8 mouse cellular contexts compared by ENCODE assay signal in genomic region chr9:123924035-123924434, GRCm38 (mm10). TPM values are rescaled to one million over a fixed set of nuclear protein-coding genes. Genes with fewer than 3 reads are reported as not detected.
DNase-seq lines count a peak whose midpoint lies in the region; ATAC-seq and TF ChIP-seq lines count a peak whose summit lies in the region.
"Not testable (repeated sequence)": the region's sequence is repeated elsewhere in the genome, so short reads cannot be mapped to it uniquely, and the experiment has no call there.

No protein-coding gene starts in this region.

- H3K27me3 ChIP-seq in Patski; hindbrain, embryonic 11.5 days (ENCODE audit: control insufficient read depth, insufficient read depth, low read length); lung, postnatal 0 days (replicated peaks; ENCODE audit: insufficient read depth, low read length): not testable (repeated sequence)

- not testable (repeated sequence) for H3K36me3 ChIP-seq in hindbrain, embryonic 11.5 days (ENCODE audit: control insufficient read depth, insufficient read depth, low read length); lung, postnatal 0 days (ENCODE audit: insufficient read depth, low read length)

- not testable (repeated sequence) for H3K4me1 ChIP-seq in hindbrain, embryonic 11.5 days (replicated peaks; ENCODE audit: control insufficient read depth, insufficient read depth, low read length); lung, postnatal 0 days (ENCODE audit: insufficient read depth, low read depth, low read length)
- peaks cover 13% of the 10 kb centered on the region; the same call in 1 of the 2 replicates for H3K4me1 ChIP-seq in olfactory bulb, adult 2 months (ENCODE audit: control insufficient read depth, insufficient read depth, low read length)

- not testable (repeated sequence) for TF ChIP-seq EP300 in lung, postnatal 0 days (IDR thresholded peaks at IDR 0.05)

- peak overlapping the region; percentile 92; the same call in 1 of the 2 replicates for H3K27ac ChIP-seq in hindbrain, embryonic 11.5 days (ENCODE audit: low read depth, low read length)
- H3K27ac ChIP-seq in lung, postnatal 0 days (ENCODE audit: low read length) = peak overlapping the region; percentile 20; the same call in 1 of the 2 replicates
- H3K27ac ChIP-seq in olfactory bulb, adult 2 months (ENCODE audit: insufficient read depth, low read depth, low read length) = not testable (repeated sequence)

- CTCF ChIA-PET in Patski (lab: Charles Lee) = not testable (repeated sequence)

- DNase-seq in Patski (ENCODE audit: low read depth, low spot score) = peak; percentile 25
- peak; percentile 61 to 82 for DNase-seq in cerebellum, postnatal 25 days
- peak; percentile 70 to 79 for DNase-seq in frontal cortex, postnatal 10 days (ENCODE audit: low spot score in 2 of 2)
- DNase-seq in hindbrain, embryonic 11.5 days (ENCODE audit: low spot score) = peak; percentile 84
- DNase-seq in layer of hippocampus, postnatal 10 days (ENCODE audit: low spot score in 2 of 2) = peak; percentile 82 to 86
- peak; percentile 90 for DNase-seq in lung, postnatal 0 days (ENCODE audit: low spot score)
- DNase-seq in thymus, postnatal 0 days (ENCODE audit: low spot score) = peak; percentile 83

- peak; percentile 31 for TF ChIP-seq CTCF in Patski (IDR thresholded peaks at IDR 0.05)
- peak; percentile 75 for TF ChIP-seq CTCF in lung, postnatal 0 days (IDR thresholded peaks at IDR 0.05)
- peak; percentile 26; the same call in 1 of the 2 replicates for TF ChIP-seq CTCF in olfactory bulb, adult 2 months (IDR thresholded peaks at IDR 0.05; ENCODE audit: insufficient read depth, low read depth, low read length)

- not testable (repeated sequence) for H3K9ac ChIP-seq in hindbrain, embryonic 11.5 days (ENCODE audit: low read depth, low read length); lung, postnatal 0 days (replicated peaks; ENCODE audit: low read depth)

- in situ Hi-C loops in Patski (cut with MboI; ENCODE audit: low pct_unique_long_range_greater_than_20kb) = not testable (repeated sequence)

- peak overlapping the region; percentile 51 for H3K4me3 ChIP-seq in hindbrain, embryonic 11.5 days (ENCODE audit: low read depth, low read length)
- peak overlapping the region; percentile 50 for H3K4me3 ChIP-seq in lung, postnatal 0 days (ENCODE audit: low read depth, low read length)
- H3K4me3 ChIP-seq in olfactory bulb, adult 2 months (ENCODE audit: insufficient read depth, low read depth, low read length) = peak overlapping the region; percentile 59

- POLR2A ChIA-PET in Patski (lab: Charles Lee) = not testable (repeated sequence)

- under 1% methylated on average over 11 of the region's 11 CpGs for WGBS in hindbrain, embryonic 11.5 days
- WGBS in lung, postnatal 0 days = under 1% methylated on average over 11 of the region's 11 CpGs
- 0% methylated on average over 11 of the region's 11 CpGs for WGBS in olfactory bulb, adult 2 months

- H3K9me3 ChIP-seq in hindbrain, embryonic 11.5 days (ENCODE audit: control insufficient read depth, low read length); lung, postnatal 0 days (ENCODE audit: low read length): not testable (repeated sequence)

- H3K4me2 ChIP-seq in hindbrain, embryonic 11.5 days (replicated peaks; ENCODE audit: low read depth, low read length) = peak overlapping the region; percentile 42
- peak overlapping the region; percentile 82 for H3K4me2 ChIP-seq in lung, postnatal 0 days (replicated peaks; ENCODE audit: low read depth, low read length)

- TF ChIP-seq POLR2A in olfactory bulb, adult 2 months (IDR thresholded peaks at IDR 0.05; ENCODE audit: insufficient read depth, low read depth, low read length) = not testable (repeated sequence)

- peak; percentile 27 for ATAC-seq in Patski
- peak; percentile 70 for ATAC-seq in hindbrain, embryonic 11.5 days (ENCODE audit: low FRiP score)
- ATAC-seq in lung, postnatal 0 days = peak; percentile 54

RNA-seq across cellular contexts. Expression of gene Ccr1, which starts 44.5 kb away (rescaled TPM):
- polyA plus RNA-seq in Patski (2021) = not detected
- 0.70 and 1.3 TPM in 2 replicates for polyA plus RNA-seq in hindbrain, embryonic 11.5 days (2014; fragmentation: Nextera tagmentation; extraction: Ambion mirVana)
- total RNA-seq in layer of hippocampus, postnatal 10 days (2021) = under 1 TPM; 0.65 to 0.85 TPM
- polyA plus RNA-seq in lung, postnatal 0 days (2015; fragmentation: Nextera tagmentation; extraction: Ambion mirVana) = 8.2 and 9.9 TPM in 2 replicates
- polyA plus RNA-seq in olfactory bulb, adult 2 months (2012; ENCODE audit: insufficient read depth, insufficient read length, low replicate concordance, missing spikeins) = not detected in 2 replicates
- 3.1 and 3.2 TPM in 2 replicates for polyA plus RNA-seq in thymus, postnatal 0 days (2015; fragmentation: Nextera tagmentation; extraction: Ambion mirVana)

RNA-seq across cellular contexts. Expression of gene Ccr1l1, which starts 54.2 kb away (rescaled TPM):
- not detected for polyA plus RNA-seq in Patski (2021)
- polyA plus RNA-seq in hindbrain, embryonic 11.5 days (2014; fragmentation: Nextera tagmentation; extraction: Ambion mirVana) = not detected in 2 replicates
- total RNA-seq in layer of hippocampus, postnatal 10 days (2021) = not detected
- not detected in 2 replicates for polyA plus RNA-seq in lung, postnatal 0 days (2015; fragmentation: Nextera tagmentation; extraction: Ambion mirVana)
- not detected in 2 replicates for polyA plus RNA-seq in olfactory bulb, adult 2 months (2012; ENCODE audit: insufficient read depth, insufficient read length, low replicate concordance, missing spikeins)
- not detected in 2 replicates for polyA plus RNA-seq in thymus, postnatal 0 days (2015; fragmentation: Nextera tagmentation; extraction: Ambion mirVana)

Comparison
In these comparisons a context has a peak if more than half of its experiments do, and no peak if none do; other contexts are left out.
1. DNase-seq: peak in every context shown above with its lines; median percentile 90 in lung, postnatal 0 days; 84 in hindbrain, embryonic 11.5 days; 84 in layer of hippocampus, postnatal 10 days; 83 in thymus, postnatal 0 days; 74 in frontal cortex, postnatal 10 days; 72 in cerebellum, postnatal 25 days; 25 in Patski.